8 mouse cellular contexts compared by ENCODE assay signal in genomic region chr3:94785958-94786357, GRCm38 (mm10). TPM values are rescaled to one million over a fixed set of nuclear protein-coding genes. Genes with fewer than 3 reads are reported as not detected.
DNase-seq lines count a peak whose midpoint lies in the region; ATAC-seq lines count a peak whose summit lies in the region.

No protein-coding gene starts in this region.

- peak overlapping the region; percentile 96 for H3K4me2 ChIP-seq in heart, embryonic 15.5 days
- peak overlapping the region; percentile 73 for H3K4me2 ChIP-seq in hindbrain, embryonic 14.5 days (replicated peaks)

- H3K9ac ChIP-seq in heart, embryonic 15.5 days = peak overlapping the region; percentile 57
- H3K9ac ChIP-seq in hindbrain, embryonic 14.5 days = peak overlapping the region; percentile 34

- peak; percentile 21 for ATAC-seq in heart, embryonic 15.5 days (replicated peaks; ENCODE audit: insufficient number of reproducible peaks, insufficient read depth, low FRiP score, low read depth)
- peak; percentile 75; the same call in 1 of the 2 replicates for ATAC-seq in hindbrain, embryonic 14.5 days (ENCODE audit: low FRiP score)
- ATAC-seq in megakaryocyte-erythroid progenitor cell, adult 5-6 weeks (replicated peaks; ENCODE audit: low FRiP score, low TSS enrichment, poor library complexity, severe bottlenecking) = peak; percentile 17; the same call in 1 of the 2 replicates

- H3K4me1 ChIP-seq in heart, embryonic 15.5 days (replicated peaks) = peaks cover 13% of the 10 kb centered on the region
- peaks cover 17% of the 10 kb centered on the region; the same call in 1 of the 2 replicates for H3K4me1 ChIP-seq in hindbrain, embryonic 14.5 days (replicated peaks; ENCODE audit: control insufficient read depth, insufficient read depth, low read length)

- H3K27ac ChIP-seq in heart, embryonic 15.5 days = no peak overlapping the region
- no peak overlapping the region for H3K27ac ChIP-seq in hindbrain, embryonic 14.5 days

- no peaks in the 10 kb centered on the region for H3K36me3 ChIP-seq in heart, embryonic 15.5 days
- H3K36me3 ChIP-seq in hindbrain, embryonic 14.5 days (replicated peaks; ENCODE audit: control insufficient read depth, insufficient read depth) = no peaks in the 10 kb centered on the region

- H3K4me3 ChIP-seq in heart, embryonic 15.5 days = peak overlapping the region; percentile 65
- H3K4me3 ChIP-seq in hindbrain, embryonic 14.5 days (replicated peaks; ENCODE audit: low read length) = peak overlapping the region; percentile 50

- DNase-seq in heart, postnatal 4 days = no peak
- peak; percentile 17 for DNase-seq in MN1 (ENCODE audit: low spot score)
- no peak for DNase-seq in hindbrain, embryonic 14.5 days (ENCODE audit: low spot score)
- no peak for DNase-seq in urinary bladder, postnatal 14 days (ENCODE audit: low spot score)
- no peak for DNase-seq in gastrocnemius, postnatal 25 days
- DNase-seq in urinary bladder, adult 2 months (ENCODE audit: low spot score) = no peak

- H3K9me3 ChIP-seq in heart, embryonic 15.5 days (replicated peaks) = no peaks in the 10 kb centered on the region
- no peaks in the 10 kb centered on the region for H3K9me3 ChIP-seq in hindbrain, embryonic 14.5 days (ENCODE audit: control insufficient read depth, low read length)

- peaks cover 13% of the 10 kb centered on the region for H3K27me3 ChIP-seq in heart, embryonic 15.5 days
- H3K27me3 ChIP-seq in hindbrain, embryonic 14.5 days (ENCODE audit: control insufficient read depth, insufficient read depth, low read length) = no peaks in the 10 kb centered on the region

- WGBS in heart, embryonic 15.5 days = 4% methylated on average over 14 of the region's 14 CpGs
- WGBS in hindbrain, embryonic 14.5 days = under 1% methylated on average over 14 of the region's 14 CpGs

RNA-seq across cellular contexts. Expression of gene Cgn, which starts 0.3 kb away (rescaled TPM):
- 1.4 and 4.7 TPM in 2 replicates for polyA plus RNA-seq in heart, embryonic 15.5 days (2015; fragmentation: Nextera tagmentation; extraction: Ambion mirVana)
- under 1 TPM; 0.52 to 0.79 TPM for total RNA-seq in heart, postnatal 4 days (2021)
- polyA plus RNA-seq in hindbrain, embryonic 14.5 days (2014; fragmentation: Nextera tagmentation; extraction: Ambion mirVana) = 8.8 and 9.8 TPM in 2 replicates
- 0.30 and 0.42 TPM in 2 replicates for total RNA-seq in megakaryocyte-erythroid progenitor cell, adult 5-6 weeks (2014; fragmentation: Nextera tagmentation)
- not detected in 2 replicates for total RNA-seq in megakaryocyte-erythroid progenitor cell, adult 5-6 weeks (2017)
- not detected for total RNA-seq in gastrocnemius, postnatal 25 days (2021)
- 19.1 and 21.6 TPM in 2 replicates for polyA plus RNA-seq in urinary bladder, adult 2 months (2012; rRNA removed)

RNA-seq across cellular contexts. Expression of gene Pogz, which starts 51.4 kb away (rescaled TPM):
- polyA plus RNA-seq in heart, embryonic 15.5 days (2015; fragmentation: Nextera tagmentation; extraction: Ambion mirVana) = 8.5 and 10.2 TPM in 2 replicates
- 10 to 100 TPM; 35.1 to 38.6 TPM for total RNA-seq in heart, postnatal 4 days (2021)
- 23.8 and 24.1 TPM in 2 replicates for polyA plus RNA-seq in hindbrain, embryonic 14.5 days (2014; fragmentation: Nextera tagmentation; extraction: Ambion mirVana)
- 49.6 and 59.1 TPM in 2 replicates for total RNA-seq in megakaryocyte-erythroid progenitor cell, adult 5-6 weeks (2014; fragmentation: Nextera tagmentation)
- total RNA-seq in megakaryocyte-erythroid progenitor cell, adult 5-6 weeks (2017) = 12.5 and 18.7 TPM in 2 replicates
- 10 to 100 TPM; 13.3 to 13.4 TPM for total RNA-seq in gastrocnemius, postnatal 25 days (2021)
- polyA plus RNA-seq in urinary bladder, adult 2 months (2012; rRNA removed) = 19.3 and 21.1 TPM in 2 replicates

Comparison
In these comparisons a context has a peak if more than half of its experiments do, and no peak if none do; other contexts are left out.
1. ATAC-seq: peak in every context shown above with its lines; median percentile 75 in hindbrain, embryonic 14.5 days; 21 in heart, embryonic 15.5 days; 17 in megakaryocyte-erythroid progenitor cell, adult 5-6 weeks.